Mouse (Mus musculus): ENCODE data around the gene Cacng2. TPM values are rescaled to one million over a fixed set of nuclear protein-coding genes. Genes with fewer than 3 reads are reported as not detected.

The Cacng2 gene
- polyA plus RNA-seq, 1 experiment from 2014 or later: not detected

DNA sequence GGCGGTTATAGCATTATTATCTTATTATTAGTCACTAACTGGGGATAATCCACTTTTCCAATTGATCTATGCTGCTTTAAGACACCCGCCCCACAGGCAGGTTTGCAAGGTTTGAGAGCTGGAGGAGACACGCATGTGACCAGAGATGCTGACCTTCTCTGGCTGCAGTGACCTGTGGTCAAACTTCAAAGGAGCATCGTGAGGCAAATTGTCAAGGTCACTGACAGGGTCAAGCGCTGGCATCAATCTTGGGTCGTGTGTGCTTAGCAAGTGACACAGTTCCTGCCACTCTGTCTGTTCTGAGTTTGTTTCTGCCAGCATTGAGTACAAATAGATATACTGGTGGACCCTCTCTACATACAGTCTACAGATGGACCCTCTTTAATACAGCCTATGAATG, 14.8 kb upstream of the Cacng2 start:
- POLR2A ChIA-PET: no interaction called here
- peaks cover 39% of the 10 kb centered on the region for H3K27me3 ChIP-seq
- in situ Hi-C loops (cut with MboI; ENCODE audit: low pct_unique_long_range_greater_than_20kb): no loop called here
- no peak for DNase-seq (ENCODE audit: low read depth, low spot score)
- CTCF ChIA-PET: interaction anchor here (0.6 kb wide), 1 partner anchor 475 kb away, joined by 4 read pairs; no protein-coding TSS in a partner anchor
- TF ChIP-seq CTCF (IDR thresholded peaks at IDR 0.05): no peak
- ATAC-seq: no peak

DNA sequence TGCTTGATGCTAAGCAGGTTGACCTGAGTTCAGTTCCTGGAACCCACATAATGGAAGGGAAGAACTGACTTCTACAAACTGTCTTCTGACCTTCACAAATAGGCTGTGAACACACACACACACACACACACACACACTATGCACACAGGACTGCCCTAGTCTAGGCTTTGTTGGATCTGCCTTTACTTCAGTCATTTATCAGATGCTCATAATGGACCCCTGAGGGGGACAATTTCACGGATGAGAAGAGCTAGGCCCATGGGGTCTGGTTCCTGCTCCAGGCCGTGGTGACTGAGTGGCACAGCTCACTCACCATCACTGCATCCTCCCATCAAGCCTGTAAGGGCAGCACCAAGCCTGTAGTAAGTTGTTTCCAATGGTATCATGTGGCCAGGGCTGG, 13.6 kb upstream of the Cacng2 start:
- peaks cover 40% of the 10 kb centered on the region for H3K27me3 ChIP-seq
- in situ Hi-C loops (cut with MboI; ENCODE audit: low pct_unique_long_range_greater_than_20kb): no loop called here
- no peak for ATAC-seq
- ChIA-PET CTCF (no interaction called here), POLR2A (interaction anchor here (0.7 kb wide), 1 partner anchor 778 kb away, joined by 4 read pairs; no protein-coding TSS in a partner anchor)
- no peak for TF ChIP-seq CTCF (IDR thresholded peaks at IDR 0.05)
- DNase-seq (ENCODE audit: low read depth, low spot score): no peak

DNA sequence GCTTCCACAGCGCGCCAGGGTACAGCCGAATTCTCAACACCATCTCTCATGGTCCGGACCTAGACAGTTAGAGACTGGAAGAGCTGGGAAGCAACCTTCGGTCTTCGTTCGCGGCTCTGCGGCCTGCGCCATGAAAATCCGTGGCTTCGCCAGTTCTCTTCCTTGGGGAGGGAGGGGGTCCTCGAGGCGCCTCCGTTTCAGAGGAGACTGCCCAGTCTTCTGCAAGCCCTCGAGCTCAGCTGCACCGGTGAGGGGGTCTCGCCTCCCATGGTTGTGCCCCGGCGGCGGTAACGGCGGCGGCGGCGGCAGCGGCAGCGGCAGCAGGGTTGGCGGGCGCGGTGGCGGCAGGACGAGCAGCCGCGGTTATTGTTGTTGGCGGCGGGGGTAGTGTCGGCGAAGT, 580 bp downstream of the Cacng2 start:
- no peak for TF ChIP-seq CTCF (IDR thresholded peaks at IDR 0.05)
- ChIA-PET CTCF (no interaction called here), POLR2A (interaction anchor here (0.7 kb wide), 1 partner anchor 761 kb away, joined by 3 read pairs; no protein-coding TSS in a partner anchor)
- ATAC-seq (no peak), DNase-seq (ENCODE audit: low read depth, low spot score) (no peak)
- in situ Hi-C loops (cut with MboI; ENCODE audit: low pct_unique_long_range_greater_than_20kb): no loop called here
- peaks cover 20% of the 10 kb centered on the region for H3K27me3 ChIP-seq

DNA sequence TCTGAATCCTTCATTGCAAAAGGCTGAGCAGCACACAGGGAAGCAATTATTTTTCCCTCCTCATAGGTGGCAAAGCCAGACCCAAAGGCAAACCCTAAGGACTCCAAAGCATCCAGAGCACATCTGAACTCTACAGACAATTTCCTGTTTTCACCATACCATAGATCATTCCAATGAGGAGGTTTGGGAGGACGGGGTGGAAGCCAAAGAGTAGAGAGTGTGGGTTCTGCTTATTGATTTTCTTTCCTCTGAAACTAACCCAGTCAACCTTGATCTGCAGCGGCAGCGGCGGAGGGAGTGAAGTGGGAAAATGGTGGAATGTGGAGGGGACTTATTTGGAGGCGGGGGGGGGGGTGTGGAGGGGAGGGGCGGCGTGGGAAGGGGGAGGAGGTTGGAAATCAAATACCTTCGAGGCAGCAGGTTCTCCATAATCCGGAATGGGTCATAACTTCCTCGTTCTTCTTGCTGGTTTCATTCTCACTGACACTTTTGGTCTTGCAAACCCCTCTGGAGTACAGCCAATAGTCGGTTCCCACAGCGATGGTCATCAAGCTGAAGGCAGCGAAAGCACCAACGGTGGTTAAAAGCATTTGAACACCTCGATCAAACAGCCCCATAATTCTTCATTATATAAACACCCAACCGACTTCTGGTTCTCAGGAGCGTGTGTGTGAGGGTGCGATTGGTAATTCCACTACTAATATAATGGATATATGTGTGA, 1.4 kb downstream of the Cacng2 start:
- DNase-seq (ENCODE audit: low read depth, low spot score) (no peak), ATAC-seq (no peak)
- in situ Hi-C loops (cut with MboI; ENCODE audit: low pct_unique_long_range_greater_than_20kb): no loop called here
- peaks cover 20% of the 10 kb centered on the region for H3K27me3 ChIP-seq
- TF ChIP-seq CTCF (IDR thresholded peaks at IDR 0.05): no peak
- ChIA-PET POLR2A (no interaction called here), CTCF (no interaction called here)

DNA sequence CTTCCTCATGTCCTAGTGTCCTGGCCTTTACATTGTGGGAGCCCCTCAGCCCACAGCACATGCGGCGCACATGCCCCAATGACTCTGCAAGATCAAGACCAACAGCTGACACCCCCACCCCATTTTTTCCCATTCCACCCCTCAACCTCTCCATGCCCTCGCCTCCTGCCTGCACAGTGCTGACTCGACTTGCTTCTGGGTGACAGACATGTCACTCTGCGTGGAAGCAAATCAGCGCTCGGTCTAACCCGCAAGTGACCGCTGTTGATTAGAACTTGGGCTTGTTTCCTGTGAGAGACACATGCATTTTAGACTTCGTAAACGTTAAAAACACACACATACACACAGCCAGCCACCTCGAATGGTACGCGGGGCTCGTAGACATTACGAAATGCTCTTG, 2.1 kb downstream of the Cacng2 start:
- DNase-seq (ENCODE audit: low read depth, low spot score): no peak
- no peak for ATAC-seq
- peaks cover 24% of the 10 kb centered on the region for H3K27me3 ChIP-seq
- in situ Hi-C loops (cut with MboI; ENCODE audit: low pct_unique_long_range_greater_than_20kb): no loop called here
- ChIA-PET CTCF (no interaction called here), POLR2A (no interaction called here)
- no peak for TF ChIP-seq CTCF (IDR thresholded peaks at IDR 0.05)

DNA sequence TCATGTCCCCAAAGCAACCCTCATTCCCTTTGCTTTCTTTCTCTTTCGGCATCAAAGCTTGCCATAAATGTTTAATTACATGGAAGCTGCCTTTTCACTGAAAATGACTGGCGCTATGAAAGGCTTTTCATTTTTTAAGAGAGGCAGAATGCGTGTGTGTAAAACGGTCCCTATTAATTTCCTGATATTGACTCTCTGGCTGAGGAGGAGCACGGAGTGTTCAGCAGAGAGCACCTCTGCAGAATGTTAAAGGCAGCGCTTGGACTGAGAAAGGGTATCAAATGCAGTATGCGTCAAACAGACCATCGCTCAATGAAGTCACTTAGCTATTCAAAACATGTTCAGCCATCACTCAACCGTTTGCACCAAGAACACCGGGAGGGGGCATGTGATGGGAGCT, 2.9 kb downstream of the Cacng2 start:
- no peak for TF ChIP-seq CTCF (IDR thresholded peaks at IDR 0.05)
- in situ Hi-C loops (cut with MboI; ENCODE audit: low pct_unique_long_range_greater_than_20kb): no loop called here

DNA sequence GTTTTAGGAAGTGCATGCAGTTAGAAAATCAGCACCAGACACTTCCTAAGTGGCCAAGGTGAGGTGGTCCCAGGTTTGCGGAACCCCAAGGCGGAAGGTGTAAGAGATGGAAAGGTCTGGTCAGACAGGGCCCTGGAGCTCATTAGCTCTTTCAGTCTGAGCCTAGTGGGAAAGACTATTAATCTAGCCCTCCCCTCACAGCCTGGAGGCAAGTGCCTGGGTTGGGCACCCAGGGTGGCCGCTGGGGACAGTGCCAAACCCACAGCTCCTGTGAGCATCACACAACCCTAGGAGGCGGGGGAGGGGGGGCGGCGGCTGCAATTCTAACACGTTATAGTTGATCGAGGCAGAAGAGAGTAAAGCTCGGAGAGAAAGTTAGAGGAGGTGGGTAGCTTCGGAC, 3.6 kb downstream of the Cacng2 start:
- DNase-seq (ENCODE audit: low read depth, low spot score) (no peak), ATAC-seq (no peak)
- H3K27me3 ChIP-seq: peaks cover 25% of the 10 kb centered on the region
- TF ChIP-seq CTCF (IDR thresholded peaks at IDR 0.05): no peak
- CTCF ChIA-PET: no interaction called here
- in situ Hi-C loops (cut with MboI; ENCODE audit: low pct_unique_long_range_greater_than_20kb): no loop called here
- POLR2A ChIA-PET: no interaction called here

More for the DNA sequence above, 2.9 kb downstream of the Cacng2 start:
- DNase-seq (ENCODE audit: low read depth, low spot score) (no peak), ATAC-seq (no peak)
- ChIA-PET CTCF (no interaction called here), POLR2A (no interaction called here)
- peaks cover 25% of the 10 kb centered on the region for H3K27me3 ChIP-seq

DNA sequence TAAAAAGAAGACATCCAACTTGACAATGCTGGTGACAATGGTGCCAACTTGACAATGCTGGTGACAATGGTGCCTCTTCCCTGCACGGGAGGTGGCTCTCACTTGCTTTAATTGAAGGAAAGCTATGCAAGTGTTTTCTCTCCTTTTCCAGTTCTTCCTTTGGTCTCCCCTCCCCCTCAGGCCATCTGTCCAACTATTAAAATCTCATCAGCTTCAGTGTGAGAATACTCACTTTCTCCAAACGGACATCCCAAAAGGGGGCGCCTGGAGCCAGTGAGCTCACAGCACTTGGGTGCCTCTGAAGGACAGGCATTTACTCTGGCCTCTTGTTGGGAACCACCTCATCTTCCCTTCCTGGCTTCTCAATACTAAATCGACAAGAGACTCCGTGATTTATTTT, 20.3 kb downstream of the Cacng2 start:
- CTCF ChIA-PET: no interaction called here
- peaks cover 47% of the 10 kb centered on the region for H3K27me3 ChIP-seq
- no peak for ATAC-seq
- POLR2A ChIA-PET: no interaction called here
- in situ Hi-C loops (cut with MboI; ENCODE audit: low pct_unique_long_range_greater_than_20kb): no loop called here
- no peak for TF ChIP-seq CTCF (IDR thresholded peaks at IDR 0.05)
- no peak for DNase-seq (ENCODE audit: low read depth, low spot score)

DNA sequence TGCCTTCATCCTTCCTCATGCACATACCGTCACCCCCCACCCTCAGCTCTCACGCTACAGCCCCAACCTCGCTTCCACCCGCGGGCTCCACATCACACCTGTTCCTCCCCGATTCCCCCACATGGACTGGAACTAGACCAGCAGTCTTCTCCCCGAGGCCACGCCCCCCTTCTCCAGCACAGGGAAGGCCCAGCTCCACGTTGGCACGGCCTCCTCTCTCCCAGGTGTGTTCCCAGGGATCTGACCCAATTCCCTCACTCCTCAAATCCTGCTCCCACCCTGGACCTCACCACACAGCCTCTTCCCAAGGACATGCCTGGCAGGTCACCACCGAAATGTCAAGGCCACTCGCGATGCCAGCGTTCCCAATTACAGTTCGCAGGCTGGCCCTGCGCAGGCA, 23.8 kb downstream of the Cacng2 start:
- ChIA-PET POLR2A (no interaction called here), CTCF (no interaction called here)
- in situ Hi-C loops (cut with MboI; ENCODE audit: low pct_unique_long_range_greater_than_20kb): no loop called here
- peaks cover 28% of the 10 kb centered on the region for H3K27me3 ChIP-seq
- no peak for DNase-seq (ENCODE audit: low read depth, low spot score)
- TF ChIP-seq CTCF (IDR thresholded peaks at IDR 0.05): no peak
- ATAC-seq: no peak

DNA sequence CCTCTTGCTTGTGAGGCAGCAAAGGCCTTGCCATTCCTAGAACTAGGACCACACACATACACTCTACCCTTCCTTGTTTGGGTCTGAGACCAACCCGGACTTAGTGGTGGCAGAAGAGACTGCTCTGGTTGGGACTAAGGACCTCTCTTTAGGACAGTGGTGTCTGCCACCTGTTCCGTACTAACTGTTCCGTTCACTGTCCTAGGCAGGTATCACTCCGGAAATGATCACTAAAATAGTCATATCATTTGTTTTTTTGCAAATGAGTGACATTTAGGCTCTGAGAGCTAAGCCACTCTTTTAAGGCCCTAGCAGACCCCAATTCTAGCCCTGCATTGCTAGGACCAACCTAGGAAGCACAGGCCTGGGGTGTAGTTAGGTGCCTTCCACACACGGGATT, 26.2 kb downstream of the Cacng2 start:
- ATAC-seq (no peak), DNase-seq (ENCODE audit: low read depth, low spot score) (no peak)
- ChIA-PET CTCF (no interaction called here), POLR2A (no interaction called here)
- peaks cover 15% of the 10 kb centered on the region for H3K27me3 ChIP-seq
- in situ Hi-C loops (cut with MboI; ENCODE audit: low pct_unique_long_range_greater_than_20kb): no loop called here
- TF ChIP-seq CTCF (IDR thresholded peaks at IDR 0.05): no peak

DNA sequence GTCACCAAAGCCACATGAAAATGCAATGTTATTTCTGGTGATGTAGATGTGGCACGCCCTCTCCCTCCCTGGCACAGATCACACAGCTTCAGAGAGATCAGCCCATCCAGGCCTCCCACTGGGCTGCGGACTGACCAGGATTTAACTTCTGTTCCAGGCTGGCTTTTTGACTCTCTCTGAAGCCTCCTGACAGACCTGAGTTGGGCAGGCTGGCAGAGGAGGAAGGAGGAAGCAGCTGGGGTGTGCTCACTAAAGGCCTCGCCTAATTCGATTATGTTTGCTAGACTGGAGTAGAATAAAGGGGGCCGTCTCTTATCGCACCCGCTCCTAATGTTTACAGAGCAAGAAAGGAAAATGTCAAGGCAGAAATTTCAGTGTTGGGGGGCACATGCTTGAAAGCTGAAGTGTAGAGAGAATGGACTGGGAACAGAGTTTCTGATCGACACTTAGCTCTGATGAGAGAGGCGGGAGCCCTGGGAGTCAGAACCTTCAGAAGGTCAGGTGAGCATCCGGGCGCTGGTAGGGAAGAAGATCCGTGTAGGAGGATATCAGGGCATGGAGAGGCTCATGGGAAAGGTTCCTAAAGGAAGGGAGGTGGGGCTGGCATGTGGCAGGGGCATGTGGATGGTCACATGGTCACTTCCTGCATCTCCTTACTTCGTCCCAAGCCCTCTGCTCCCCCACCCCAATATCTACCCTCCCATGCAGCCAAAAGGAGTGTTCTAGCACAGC, 36.8 kb downstream of the Cacng2 start:
- H3K27me3 ChIP-seq: peaks cover 32% of the 10 kb centered on the region
- POLR2A ChIA-PET: no interaction called here
- in situ Hi-C loops (cut with MboI; ENCODE audit: low pct_unique_long_range_greater_than_20kb): no loop called here
- ATAC-seq: no peak
- TF ChIP-seq CTCF (IDR thresholded peaks at IDR 0.05): no peak
- CTCF ChIA-PET: no interaction called here
- DNase-seq (ENCODE audit: low read depth, low spot score): no peak
